Mouse (Mus musculus): ENCODE measurements around the gene Gm2026. TPM values are rescaled to one million over a fixed set of nuclear protein-coding genes. Genes with fewer than 3 reads are reported as not detected.

Gm2026 gene
- total RNA-seq (2023): 1 to 10 TPM in 1 of 2 experiments, under 1 TPM in 1; 0.86 to 2.3 TPM

GRCm38 (mm10) chr2:175965031-175965430, at the start of gene Gm2026:
TSS of gene Gm2026 (plus strand) at chr2:175965331.

GRCm38 (mm10) chr2:175931000-175931399, 34.1 kb upstream of the Gm2026 start, which contains the start of gene Zfp966:
TSS of gene Zfp966 (minus strand) at chr2:175931100.

Other genes with a start within 250 kb of the Gm2026 start
- gene Gm2007, start 223.8 kb upstream of the Gm2026 start, total RNA-seq (2023): not detected
- 1 to 10 TPM in 1 of 2 experiments, not detected in 1; 2.2 TPM for gene Gm14288, start 164.2 kb upstream of the Gm2026 start, total RNA-seq (2023)
- gene Gm6710, start 96.1 kb upstream of the Gm2026 start, total RNA-seq (2023): 1 to 10 TPM; 4.8 to 7.6 TPM
- gene Zfp966, start 34.2 kb upstream of the Gm2026 start, total RNA-seq (2023): 1 to 10 TPM; 1.1 to 1.7 TPM
- 1 to 10 TPM in 1 of 2 experiments, under 1 TPM in 1; 0.58 to 1.2 TPM for gene Gm2004, start 184.5 kb downstream of the Gm2026 start, total RNA-seq (2023)

All from monocyte, adult 59 days (primary cell).